Mouse (Mus musculus): ENCODE data around the gene Dlg2. TPM values are rescaled to one million over a fixed set of nuclear protein-coding genes. Genes with fewer than 3 reads are reported as not detected.

Gene Dlg2
- total RNA-seq, 2 experiments from 2014 or later, result 0.97 to 1.1 TPM

DNA sequence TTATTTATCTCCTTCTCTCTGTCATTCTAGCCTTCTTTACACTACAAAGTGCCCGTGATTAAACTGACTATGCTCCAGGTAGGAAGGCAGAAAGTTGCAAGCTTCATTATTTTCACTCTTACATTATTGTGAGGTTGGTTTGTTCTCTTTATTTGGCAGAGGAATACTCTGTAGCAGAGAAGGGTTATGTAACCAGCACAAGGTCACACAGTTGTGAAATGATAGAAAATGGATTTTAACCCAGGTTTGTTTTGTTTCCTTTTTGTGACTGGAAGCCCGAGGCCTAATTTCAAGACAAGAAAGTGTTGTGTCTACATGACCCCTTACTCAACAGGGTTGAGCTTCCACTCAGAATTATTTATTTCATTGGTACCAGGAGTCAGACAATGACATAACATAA lies 609.6 kb downstream of the Dlg2 start:
- ATAC-seq (replicated peaks; ENCODE audit: poor library complexity, severe bottlenecking), result no peak

DNA sequence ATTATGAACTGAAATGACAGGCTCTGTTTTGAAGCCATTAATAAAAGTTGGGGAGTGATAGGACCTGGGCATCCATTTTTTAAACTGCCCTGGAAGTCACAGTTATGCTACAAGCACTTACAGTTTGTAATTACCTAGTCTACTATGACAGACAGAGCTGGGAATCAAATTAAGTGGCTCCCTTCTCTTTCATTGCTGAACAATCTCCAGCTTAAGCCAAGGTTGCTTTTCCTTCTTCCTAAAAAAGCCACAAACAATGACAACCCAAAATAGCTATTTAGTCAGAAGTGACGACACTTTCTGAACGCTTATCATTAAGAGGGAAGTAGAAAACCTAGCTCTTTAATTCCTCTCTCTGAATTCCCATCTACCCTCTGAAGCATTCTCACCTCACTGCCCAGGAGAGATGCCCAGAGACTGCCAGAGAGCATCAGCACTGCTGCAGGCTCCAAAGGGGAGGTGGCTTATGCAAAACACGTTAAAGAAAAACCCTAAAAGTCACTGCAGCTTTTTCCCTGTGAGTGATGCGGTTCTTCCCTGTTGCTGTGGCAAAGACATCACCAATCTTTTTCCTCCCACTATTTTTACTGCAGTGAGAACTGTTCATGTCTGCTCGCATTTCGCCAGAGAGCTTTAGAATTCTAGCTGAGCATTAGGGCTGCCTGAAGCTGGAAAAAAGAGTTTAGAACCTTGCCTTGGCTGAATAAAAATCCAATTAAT lies 612.9 kb downstream of the Dlg2 start:
- ATAC-seq (replicated peaks; ENCODE audit: poor library complexity, severe bottlenecking), result no peak

DNA sequence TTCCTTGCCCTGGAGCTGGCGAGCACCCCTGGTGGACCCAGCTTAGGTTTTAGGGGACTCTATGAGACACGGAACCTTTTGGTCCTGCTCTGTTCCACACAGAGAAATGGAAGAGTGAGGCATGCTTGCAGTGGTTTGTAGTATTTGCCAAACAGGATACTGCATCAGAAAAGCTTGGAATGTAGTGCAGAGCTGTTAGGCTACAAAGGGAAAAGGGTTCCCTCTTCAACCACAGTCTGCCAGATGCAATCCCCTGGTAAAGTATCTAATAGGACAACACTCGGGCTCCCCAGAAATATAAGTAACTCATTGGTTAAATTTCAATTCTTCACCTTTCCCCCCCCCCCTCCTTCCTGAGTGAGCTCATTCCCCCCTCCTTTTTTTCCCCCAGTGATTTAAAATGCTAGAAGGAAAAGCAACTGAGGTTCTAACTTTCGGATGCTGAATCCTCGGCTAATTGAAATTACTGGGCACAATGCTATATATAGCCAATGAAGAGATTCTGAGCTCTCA lies 613.9 kb downstream of the Dlg2 start:
- ATAC-seq (replicated peaks; ENCODE audit: poor library complexity, severe bottlenecking), result no peak

DNA sequence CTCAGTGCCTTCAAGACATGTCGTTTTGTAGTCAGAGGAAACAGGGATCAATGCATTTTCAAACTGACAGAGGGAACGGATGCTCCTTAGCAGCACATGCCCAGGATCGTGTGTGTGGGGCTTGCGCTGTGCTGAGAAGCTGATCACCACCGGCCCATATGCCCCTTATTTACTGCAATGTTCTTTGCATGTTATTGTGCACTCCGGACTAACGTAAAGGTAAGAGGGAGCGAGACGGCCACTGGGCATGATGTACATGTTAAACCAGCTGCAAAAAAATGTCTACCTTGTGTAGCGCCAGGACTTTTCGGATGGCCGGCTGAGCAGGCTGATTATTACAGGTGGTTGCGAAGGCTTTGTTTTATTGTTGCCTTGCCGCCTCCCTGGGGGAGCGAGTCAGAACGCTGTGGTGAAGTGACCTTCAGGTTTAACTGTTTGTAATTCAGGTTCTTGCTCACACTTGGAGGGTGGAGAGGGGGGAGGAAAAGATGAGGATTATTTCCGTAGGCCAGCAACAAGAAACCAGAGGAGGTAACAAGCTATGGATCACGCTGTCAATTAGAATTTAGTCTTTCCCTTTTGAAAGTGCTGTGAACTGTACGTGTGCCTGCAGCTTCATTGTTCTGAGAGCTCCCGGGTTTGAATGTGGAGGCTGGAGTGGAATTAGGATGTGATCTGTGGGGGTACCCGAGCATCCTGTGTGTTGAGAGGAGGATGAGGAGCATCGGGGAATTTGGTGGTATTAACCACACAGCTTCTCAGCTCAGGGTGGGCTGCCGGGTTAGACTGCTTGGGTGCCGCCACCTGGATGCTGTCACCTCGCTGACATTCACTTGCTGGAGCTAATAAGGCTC lies 614.6 kb downstream of the Dlg2 start:
- no peak for ATAC-seq (replicated peaks; ENCODE audit: poor library complexity, severe bottlenecking)

DNA sequence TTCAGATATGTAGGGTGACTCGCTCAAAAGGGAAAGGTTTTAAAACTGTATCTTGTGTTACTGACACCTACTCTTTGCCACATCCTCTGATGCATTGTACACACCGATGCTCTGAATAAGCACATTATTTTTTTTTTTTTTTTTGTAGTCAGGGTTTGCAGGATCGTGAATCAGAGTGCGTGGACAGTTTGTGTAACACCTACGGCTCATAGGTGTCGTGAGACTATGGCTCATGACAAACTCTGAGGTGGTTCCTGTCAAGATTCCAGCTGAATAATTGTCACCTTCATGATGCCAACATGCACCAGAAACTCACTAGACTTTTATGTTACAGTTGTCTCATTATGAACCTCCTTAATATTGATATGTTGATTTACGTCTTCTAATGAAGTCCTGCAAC lies 620.0 kb downstream of the Dlg2 start:
- no peak for ATAC-seq (replicated peaks; ENCODE audit: poor library complexity, severe bottlenecking)

DNA sequence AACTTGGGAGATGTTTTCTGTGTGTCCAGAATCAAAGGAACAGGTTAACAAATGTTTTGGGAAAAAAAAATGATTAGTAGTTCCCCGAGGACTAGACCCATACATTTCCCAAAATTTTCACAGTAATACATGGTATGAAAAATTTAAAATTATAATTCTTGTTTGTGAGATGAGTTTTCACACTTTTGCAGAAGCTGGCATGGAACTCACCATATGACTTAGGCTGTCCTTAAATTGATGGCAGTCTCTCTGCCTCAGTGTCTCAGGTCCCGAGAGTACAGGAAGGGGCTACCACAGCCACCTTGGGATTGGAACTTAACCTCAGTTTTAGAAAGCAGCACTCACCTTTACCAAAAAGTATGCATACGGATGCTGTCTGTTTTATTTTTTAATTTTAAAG lies 622.0 kb downstream of the Dlg2 start:
- no peak for ATAC-seq (replicated peaks; ENCODE audit: poor library complexity, severe bottlenecking)

DNA sequence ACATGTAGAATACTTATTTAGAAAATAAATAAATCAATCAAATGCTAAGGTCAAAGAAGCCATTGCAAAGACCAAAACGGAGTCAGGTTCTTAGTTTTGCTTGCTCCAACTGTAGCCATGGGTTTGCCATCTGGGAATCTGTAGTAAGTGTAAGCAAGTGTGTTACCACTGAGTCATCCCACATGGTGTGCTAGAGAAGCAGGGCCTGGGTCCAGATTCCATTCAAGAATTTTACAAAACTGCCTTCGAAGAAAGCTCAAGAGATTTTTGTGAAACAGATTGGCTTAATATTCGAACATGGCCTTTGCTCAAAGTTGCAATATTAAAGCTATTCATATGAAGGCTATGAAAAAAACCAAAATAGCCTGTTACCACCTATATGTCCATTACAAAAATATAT lies 633.1 kb downstream of the Dlg2 start:
- no peak for ATAC-seq (replicated peaks; ENCODE audit: poor library complexity, severe bottlenecking)

DNA sequence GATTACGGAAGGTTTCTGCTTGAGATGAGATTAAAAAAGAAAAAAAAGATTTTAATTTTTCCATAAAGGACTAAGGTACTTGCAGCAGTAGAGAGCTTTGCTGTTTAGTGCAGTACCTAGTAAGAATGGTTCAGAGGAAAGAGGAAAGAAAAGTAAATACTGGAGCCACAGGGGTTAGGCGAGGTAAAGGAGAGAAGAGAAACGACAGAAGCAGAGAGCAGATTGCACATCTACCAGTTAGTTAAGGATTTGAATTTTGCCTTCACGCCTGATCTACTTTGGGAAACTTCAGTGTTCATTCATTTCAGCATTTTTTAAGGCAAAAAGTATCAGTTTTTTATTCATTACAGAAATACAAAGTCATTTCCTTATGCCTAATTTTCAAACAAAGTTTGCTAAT lies 655.7 kb downstream of the Dlg2 start:
- no peak for ATAC-seq (replicated peaks; ENCODE audit: poor library complexity, severe bottlenecking)

DNA sequence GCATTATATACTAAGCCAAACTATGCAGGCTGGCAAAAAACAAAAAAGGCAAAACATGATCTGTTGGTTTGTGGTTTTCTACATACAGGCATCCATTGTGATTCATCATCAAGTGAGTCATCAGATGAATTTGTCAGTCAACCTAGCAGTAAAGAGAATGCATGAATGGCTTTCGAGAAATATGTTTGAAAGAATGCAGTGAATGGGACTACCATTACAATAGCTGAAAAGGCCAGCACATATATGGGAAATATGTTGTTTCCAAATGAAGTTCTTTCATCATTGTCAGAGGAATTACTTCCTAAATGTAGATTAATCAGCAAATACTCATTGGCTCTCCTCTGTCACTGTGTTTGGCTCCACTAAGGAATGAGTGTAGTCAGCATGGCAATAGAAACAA lies 677.6 kb downstream of the Dlg2 start:
- no peak for ATAC-seq (replicated peaks; ENCODE audit: poor library complexity, severe bottlenecking)

DNA sequence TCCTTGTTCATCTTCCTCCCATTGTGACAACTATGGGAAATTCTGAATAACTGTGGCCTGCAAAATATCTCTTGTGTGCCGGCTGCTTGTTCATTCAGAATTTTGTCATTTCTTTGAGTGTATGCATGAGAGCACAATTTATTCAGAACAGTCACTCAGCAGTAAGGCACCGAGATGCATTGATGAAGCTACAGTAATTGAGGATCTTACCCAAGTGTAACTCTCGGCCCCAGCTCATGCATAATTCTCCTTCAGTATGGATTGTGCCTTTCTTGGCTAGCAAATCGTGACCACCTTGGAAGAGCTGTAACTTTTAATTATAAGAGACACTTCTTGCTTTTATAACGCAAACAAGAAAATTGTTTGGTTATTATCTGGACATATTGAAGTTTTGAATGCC lies 682.7 kb downstream of the Dlg2 start:
- no peak for ATAC-seq (replicated peaks; ENCODE audit: poor library complexity, severe bottlenecking)

DNA sequence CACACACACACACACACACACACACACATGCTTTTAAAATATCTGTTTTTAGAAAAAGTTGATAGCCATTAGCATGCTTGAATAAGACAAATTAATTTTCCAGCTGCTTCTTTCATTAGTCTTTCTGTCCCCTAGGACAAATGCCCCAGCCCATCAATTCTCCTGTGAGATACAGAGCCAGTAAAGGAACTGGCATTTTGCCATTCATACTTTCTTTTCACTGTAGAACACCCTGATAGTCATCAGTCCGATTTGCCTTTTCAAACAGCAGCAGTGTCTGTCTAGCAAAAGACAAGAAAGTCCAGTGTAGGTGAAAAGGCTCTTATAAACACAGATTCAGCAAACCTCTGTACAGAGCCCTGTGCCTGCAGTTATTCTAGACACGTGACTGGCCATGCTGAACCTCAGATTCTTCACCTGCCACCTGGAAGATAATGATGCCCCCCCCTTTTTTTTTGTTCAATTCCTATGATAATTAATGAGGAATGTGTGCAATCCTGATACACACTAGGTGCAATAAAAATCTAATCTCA lies 685.2 kb downstream of the Dlg2 start:
- no peak for ATAC-seq (replicated peaks; ENCODE audit: poor library complexity, severe bottlenecking)

DNA sequence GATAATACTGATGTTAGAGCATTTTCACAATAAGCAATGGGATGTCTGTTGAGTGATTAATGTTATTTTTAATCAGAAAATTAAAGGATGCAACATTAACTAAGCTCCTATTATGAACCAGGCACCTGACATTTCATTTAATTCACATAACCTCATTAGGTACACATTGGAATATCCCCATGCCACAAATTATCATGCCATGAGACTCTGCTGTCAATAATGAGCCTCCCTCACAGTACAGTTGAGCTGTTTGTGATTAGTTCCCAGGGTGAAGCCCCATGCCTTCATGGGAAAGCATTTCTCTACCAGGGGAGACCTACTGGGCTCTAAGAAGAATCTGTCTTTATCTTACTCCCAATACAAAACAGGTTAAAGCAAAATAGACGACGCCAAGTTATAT lies 697.1 kb downstream of the Dlg2 start:
- ATAC-seq (replicated peaks; ENCODE audit: poor library complexity, severe bottlenecking), result no peak

DNA sequence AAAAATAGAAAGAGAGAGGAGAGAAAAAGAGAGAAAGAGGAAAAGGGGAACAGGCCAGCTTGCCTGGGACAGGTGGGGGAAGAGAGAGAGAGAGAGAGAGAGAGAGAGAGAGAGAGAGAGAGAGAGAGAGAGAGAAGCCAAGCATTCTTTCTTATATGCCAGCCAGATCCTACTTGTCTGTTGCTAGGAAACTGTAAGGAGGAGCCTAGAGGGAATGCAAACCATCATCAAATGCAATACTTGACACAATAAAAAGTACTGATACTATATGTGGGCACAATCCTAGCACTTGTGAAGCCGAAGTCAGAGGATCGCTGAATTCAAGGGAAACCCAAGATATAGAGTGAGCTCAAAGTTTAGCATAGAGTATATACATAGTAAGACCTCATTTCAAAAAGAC lies 711.7 kb downstream of the Dlg2 start:
- no peak for ATAC-seq (replicated peaks; ENCODE audit: poor library complexity, severe bottlenecking)

DNA sequence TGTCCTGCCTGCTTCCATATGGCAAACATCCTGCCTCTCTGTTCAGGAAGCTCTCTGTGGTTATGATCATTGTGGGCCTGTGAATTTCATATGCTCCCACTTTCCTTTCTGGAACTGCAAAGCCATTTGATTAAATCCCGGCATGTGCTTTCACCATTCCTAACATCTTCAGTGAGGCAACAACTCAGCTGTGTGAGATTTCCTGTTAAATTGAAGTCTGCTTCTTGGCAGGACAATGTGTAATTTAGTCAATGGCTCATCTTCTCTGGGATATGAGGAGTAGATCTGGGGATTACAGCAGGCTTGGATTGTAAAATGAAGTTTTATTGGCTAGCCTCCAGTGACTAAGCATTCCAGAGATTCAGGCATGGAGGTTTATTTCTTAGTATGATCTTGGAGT lies 722.9 kb downstream of the Dlg2 start:
- no peak for ATAC-seq (replicated peaks; ENCODE audit: poor library complexity, severe bottlenecking)

DNA sequence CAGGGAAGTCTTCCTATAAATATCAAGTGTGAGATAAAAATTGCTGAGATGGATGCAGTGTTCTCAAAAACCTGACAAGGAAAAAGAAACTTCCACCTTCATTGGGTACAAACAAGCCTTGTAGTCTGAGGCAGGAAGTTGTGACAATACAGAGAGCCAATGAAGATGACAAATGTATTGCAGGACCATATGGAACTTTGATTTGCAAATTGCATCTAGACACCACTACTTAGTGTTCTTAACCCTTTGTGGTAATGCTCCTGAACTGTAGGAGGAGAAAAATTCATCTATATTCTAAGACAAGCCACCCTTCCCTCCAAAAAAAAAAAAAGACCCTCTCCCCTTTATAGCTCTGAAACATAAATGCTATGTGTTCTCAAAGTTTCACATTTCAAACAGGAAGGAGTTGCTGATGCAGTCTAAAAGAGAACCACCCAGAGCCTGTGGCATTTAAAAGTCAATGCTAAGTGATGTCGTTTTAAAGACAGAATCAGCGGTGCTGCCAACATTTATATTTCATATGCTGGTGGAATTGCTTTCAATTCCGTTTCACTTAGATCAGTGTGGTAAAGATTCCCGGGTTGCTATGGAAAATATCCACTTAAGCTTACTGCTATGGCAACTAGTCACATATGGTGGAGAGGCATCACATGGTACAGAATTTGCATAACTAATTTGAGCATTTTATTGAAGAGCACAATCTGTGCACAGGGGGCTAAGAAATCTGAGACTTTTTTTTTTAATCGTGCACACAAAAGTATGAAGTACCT lies 731.8 kb downstream of the Dlg2 start:
- no peak for ATAC-seq (replicated peaks; ENCODE audit: poor library complexity, severe bottlenecking)

DNA sequence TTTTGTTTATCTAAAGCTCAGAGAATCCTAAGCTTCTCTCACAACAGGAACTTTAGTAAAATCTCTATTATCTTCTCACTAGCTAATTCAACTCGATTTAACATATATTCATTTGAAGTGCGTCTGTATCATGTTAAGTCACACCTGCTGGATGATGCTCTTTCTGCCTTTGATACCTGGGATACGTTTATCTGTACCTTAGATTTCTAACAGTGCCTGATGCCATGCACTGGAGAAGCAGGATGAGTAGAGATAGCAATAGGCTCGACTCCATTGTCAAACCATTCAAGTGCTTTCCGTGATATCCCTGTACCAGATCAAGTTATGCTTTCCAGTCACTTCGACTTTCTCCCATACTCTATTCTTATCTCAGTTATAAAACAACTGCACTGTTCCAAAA lies 732.5 kb downstream of the Dlg2 start:
- no peak for ATAC-seq (replicated peaks; ENCODE audit: poor library complexity, severe bottlenecking)

DNA sequence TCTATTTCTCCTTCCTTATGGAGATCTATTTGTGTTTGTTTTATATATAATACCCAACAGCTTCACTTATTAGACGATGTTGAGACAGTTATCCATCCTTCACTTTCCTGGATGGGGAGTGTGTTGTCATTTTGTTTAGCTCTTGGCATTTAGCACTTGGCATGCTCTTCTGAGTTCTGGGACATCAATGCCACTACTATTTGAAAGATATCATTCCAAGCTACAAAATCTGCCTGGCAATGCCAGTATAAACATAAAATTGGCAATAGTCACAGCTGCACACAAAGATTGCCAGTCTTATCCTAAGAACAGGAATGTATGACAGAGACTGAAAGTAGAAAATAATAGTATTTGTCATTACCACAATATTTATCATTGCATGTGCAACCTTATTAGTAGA lies 735.8 kb downstream of the Dlg2 start:
- ATAC-seq (replicated peaks; ENCODE audit: poor library complexity, severe bottlenecking), result no peak

DNA sequence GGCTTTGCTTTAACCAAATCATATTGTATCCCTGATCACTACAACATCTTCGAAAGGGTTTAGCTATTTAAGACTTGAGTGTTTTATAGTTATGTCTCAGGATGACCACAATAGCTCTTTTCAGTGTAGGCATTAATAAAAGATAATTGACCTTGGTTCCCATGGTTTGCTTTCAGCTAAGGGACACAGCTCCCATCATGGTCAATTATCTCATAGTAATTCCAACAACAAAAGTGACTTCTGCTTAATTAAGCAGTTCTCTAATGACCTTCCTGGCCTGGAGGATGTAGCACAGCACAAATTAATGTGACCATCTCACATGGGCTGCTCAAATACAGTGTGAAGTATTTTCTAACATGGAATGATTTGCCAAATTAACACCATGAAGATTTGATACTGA lies 738.4 kb downstream of the Dlg2 start:
- no peak for ATAC-seq (replicated peaks; ENCODE audit: poor library complexity, severe bottlenecking)

DNA sequence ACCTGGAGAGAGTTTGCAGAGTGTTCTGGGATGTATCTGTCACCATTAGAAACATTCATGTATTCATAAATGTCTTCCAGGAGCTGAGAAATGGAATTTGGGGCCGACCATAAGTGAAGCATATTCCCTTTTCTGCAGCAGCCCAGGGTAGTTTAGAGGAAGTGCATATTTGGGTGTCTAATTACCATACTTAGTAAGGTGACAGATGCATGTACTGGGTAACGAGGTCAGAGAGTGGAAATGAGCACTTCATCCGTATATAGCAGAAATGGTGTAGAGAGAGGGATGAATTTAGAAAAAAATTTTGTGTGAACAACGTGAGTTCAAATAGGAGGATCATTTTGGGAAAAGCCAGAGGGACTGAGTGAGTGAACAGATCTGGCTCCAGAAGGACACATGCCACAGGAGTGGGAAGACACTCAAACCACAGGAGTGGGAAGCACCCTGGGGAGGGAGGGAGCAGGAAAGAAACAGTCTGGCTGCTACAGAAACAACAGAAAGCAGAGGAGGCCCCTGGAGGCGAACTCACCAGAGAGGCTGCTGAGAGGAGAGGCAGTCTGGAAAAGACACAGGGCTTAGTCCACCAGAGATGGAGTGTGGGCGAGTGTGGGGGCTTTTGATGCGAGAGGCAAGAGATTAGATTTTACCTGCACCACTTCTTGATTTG lies 742.0 kb downstream of the Dlg2 start:
- no peak for ATAC-seq (replicated peaks; ENCODE audit: poor library complexity, severe bottlenecking)

DNA sequence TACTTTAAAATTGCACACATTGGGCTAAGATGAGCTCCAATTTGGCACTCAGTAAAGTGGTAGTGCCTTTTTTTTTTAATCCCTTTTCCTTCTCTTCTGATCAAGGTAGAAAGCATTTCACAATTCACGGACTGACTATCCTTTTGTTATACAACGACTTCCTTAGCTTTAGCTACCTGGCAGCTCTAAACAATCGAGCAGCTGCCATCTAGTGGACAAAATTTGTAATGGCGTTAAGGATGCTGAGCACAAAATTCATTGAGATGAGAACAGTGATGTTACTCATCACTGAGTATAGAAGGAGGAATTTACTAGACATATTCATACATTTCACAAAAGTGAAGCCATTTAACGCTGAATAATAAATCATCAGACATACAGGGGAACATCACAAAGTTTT lies 750.0 kb downstream of the Dlg2 start:
- ATAC-seq (replicated peaks; ENCODE audit: poor library complexity, severe bottlenecking), result peak; percentile 46; the same call in 1 of the 2 replicates

Data from granulocyte monocyte progenitor cell, adult 5-6 weeks (primary cell).